Mouse (Mus musculus): ENCODE data around the gene Pla2g5. TPM values are rescaled to one million over a fixed set of nuclear protein-coding genes. Genes with fewer than 3 reads are reported as not detected.
"Not testable (repeated sequence)": the region's sequence is repeated elsewhere in the genome, so short reads cannot be mapped to it uniquely, and the experiment has no call there.

Pla2g5 gene
- polyA plus RNA-seq (2015; fragmentation: Nextera tagmentation; extraction: Ambion mirVana): 0.79 and 1.1 TPM in 2 replicates

DNA sequence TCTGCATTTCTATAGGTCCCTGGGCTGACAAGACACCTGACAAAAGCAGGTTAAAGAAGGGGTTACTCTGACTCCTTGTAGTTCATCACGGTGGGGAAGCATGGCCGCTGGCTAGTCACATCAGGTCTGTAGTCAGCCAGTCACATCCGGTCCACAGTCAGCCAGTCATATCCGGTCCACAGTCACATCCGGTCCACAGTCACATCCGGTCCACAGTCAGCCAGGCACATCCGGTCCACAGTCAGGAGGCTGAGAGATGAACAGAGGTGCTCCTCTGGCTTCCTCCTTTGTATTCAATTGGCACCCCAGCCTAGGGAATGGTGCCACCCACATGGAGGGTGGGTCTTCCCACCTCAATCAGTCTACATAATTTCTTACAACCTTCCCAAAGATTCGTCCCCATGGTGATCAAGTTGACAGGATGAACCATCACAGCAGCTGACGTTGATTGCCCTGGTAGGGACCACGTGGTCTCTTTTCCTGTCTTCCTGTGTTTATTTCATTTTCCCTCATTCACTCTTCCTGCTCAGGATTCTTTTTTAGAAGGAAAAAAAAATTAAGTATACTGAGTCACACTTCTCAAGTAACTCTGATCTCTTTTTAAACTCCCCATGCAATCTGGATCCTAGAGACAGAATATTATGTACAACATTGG lies at the start of gene Pla2g5:
Gene Pla2g5, minus strand, starts transcription at position 139 of the 655 bp plus-strand sequence.
- no peak for ATAC-seq
- H3K4me2 ChIP-seq (ENCODE audit: low read length): no peak within 1 kb of the TSS
- no peaks in the 10 kb centered on the region for H3K9me3 ChIP-seq (replicated peaks; ENCODE audit: control insufficient read depth, low read length, poor library complexity, severe bottlenecking)
- no peaks in the 10 kb centered on the region for H3K27me3 ChIP-seq (ENCODE audit: control insufficient read depth, insufficient read depth, low read depth, low read length)
- no peaks in the 10 kb centered on the region for H3K36me3 ChIP-seq (ENCODE audit: control insufficient read depth, insufficient read depth, low read length)
- H3K4me3 ChIP-seq (ENCODE audit: low read depth, low read length): no peak within 1 kb of the TSS
- H3K27ac ChIP-seq (ENCODE audit: low read length): no peak within 1 kb of the TSS
- WGBS: 73% methylated on average over 10 of the region's 10 CpGs
- H3K9ac ChIP-seq (ENCODE audit: low read depth, low read length): no peak within 1 kb of the TSS
- peaks cover 3% of the 10 kb centered on the region; the same call in 1 of the 2 replicates for H3K4me1 ChIP-seq (ENCODE audit: control insufficient read depth, insufficient read depth, low read length)

DNA sequence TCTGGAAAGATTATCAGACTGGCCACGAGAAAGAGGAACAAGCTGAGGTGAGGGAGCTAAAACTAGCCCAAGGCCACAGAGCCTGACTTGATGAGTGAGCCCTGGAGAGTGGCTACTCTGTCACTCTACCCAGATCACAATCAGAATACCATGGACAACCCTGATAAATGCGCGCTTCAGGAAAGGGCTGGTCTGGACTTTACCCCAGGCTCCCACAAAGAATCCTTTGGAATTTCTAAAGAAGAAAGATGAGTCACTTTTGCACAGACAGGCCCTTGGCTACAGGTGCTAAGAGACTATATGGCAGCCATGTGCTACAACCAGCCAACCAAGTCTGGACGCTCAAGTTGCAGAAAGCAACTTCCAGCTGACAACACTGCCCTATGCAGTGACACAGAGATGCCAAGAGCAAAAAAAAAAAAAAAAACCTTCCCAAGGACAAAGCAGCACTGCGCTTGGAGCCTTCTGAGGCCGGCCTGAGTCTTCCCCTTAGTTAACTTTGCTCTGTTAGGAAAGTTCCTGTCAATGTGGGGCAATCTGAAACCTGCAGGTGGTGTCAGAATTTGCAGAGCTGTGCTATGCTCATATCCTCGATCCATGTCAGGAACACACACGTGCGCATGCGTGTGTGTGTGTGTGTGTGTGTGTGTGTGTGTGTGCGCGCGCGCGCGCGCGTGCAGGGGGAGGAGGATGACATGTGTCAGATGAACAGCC lies 42.5 kb upstream of the Pla2g5 start:
- Histone ChIP-seq H3K4me2 (ENCODE audit: low read length) (no peak overlapping the region), H3K9me3 (replicated peaks; ENCODE audit: control insufficient read depth, low read length, poor library complexity, severe bottlenecking) (no peaks in the 10 kb centered on the region), H3K9ac (ENCODE audit: low read depth, low read length) (no peak overlapping the region), H3K27me3 (ENCODE audit: control insufficient read depth, insufficient read depth, low read depth, low read length) (no peaks in the 10 kb centered on the region), H3K4me3 (ENCODE audit: low read depth, low read length) (no peak overlapping the region), H3K4me1 (ENCODE audit: control insufficient read depth, insufficient read depth, low read length) (no peaks in the 10 kb centered on the region), H3K27ac (ENCODE audit: low read length) (no peak overlapping the region), H3K36me3 (ENCODE audit: control insufficient read depth, insufficient read depth, low read length) (peaks cover 50% of the 10 kb centered on the region)
- no peak for ATAC-seq
- 95% methylated on average over 18 of the region's 18 CpGs for WGBS

DNA sequence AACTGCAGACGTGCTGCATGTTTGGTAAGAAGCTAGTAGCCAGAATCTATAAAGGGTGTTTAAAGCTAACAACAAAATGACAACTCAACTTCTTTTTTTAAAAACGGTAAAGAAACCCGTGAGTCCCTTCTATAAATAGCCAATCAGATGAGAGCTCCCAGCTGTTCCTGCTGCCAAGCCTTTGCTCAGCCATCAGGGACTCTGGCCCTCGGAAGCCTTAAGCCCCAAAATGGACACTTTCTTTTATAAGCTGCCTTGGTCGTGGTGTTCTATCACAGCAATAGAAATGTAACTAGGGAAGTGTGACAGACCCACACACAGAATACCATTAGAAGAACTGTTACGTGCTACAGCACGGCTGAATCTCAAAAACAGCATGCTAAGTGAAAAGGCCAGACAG lies 36.1 kb upstream of the Pla2g5 start:
- ATAC-seq: no peak
- no peaks in the 10 kb centered on the region for H3K4me1 ChIP-seq (ENCODE audit: control insufficient read depth, insufficient read depth, low read length)
- no peak overlapping the region for H3K4me2 ChIP-seq (ENCODE audit: low read length)
- WGBS: 83% methylated on average over 7 of the region's 7 CpGs
- peaks cover 60% of the 10 kb centered on the region for H3K36me3 ChIP-seq (ENCODE audit: control insufficient read depth, insufficient read depth, low read length)
- H3K4me3 ChIP-seq (ENCODE audit: low read depth, low read length): no peak overlapping the region
- H3K9me3 ChIP-seq (replicated peaks; ENCODE audit: control insufficient read depth, low read length, poor library complexity, severe bottlenecking): no peaks in the 10 kb centered on the region
- no peak overlapping the region for H3K9ac ChIP-seq (ENCODE audit: low read depth, low read length)
- no peaks in the 10 kb centered on the region for H3K27me3 ChIP-seq (ENCODE audit: control insufficient read depth, insufficient read depth, low read depth, low read length)
- H3K27ac ChIP-seq (ENCODE audit: low read length): no peak overlapping the region

DNA sequence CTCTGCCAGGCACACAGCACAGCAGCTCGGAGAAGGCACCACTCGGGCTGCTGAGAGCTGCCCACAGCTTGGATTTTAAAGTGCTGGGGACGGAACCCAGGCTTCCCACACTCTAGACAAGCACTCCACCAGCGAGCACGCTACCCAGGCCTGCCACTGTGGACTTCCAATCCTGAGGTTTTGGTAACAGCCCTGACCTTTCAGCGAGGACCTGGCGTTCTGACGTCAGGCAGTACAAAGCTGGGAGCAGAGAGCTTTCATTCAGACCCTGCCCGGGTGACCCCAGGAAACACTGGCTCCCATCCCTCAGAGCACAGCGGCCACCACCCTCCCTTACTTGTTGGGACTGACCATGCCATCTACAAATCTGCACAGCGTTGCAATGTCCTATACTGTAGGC lies 30.5 kb upstream of the Pla2g5 start:
- not testable (repeated sequence) for H3K4me1 ChIP-seq (ENCODE audit: control insufficient read depth, insufficient read depth, low read length); H3K9me3 ChIP-seq (replicated peaks; ENCODE audit: control insufficient read depth, low read length, poor library complexity, severe bottlenecking); ATAC-seq; H3K27ac ChIP-seq (ENCODE audit: low read length); H3K27me3 ChIP-seq (ENCODE audit: control insufficient read depth, insufficient read depth, low read depth, low read length); H3K4me2 ChIP-seq (ENCODE audit: low read length); H3K9ac ChIP-seq (ENCODE audit: low read depth, low read length); H3K4me3 ChIP-seq (ENCODE audit: low read depth, low read length)
- WGBS: 93% methylated on average over 11 of the region's 11 CpGs
- H3K36me3 ChIP-seq (ENCODE audit: control insufficient read depth, insufficient read depth, low read length): peaks cover 46% of the 10 kb centered on the region

DNA sequence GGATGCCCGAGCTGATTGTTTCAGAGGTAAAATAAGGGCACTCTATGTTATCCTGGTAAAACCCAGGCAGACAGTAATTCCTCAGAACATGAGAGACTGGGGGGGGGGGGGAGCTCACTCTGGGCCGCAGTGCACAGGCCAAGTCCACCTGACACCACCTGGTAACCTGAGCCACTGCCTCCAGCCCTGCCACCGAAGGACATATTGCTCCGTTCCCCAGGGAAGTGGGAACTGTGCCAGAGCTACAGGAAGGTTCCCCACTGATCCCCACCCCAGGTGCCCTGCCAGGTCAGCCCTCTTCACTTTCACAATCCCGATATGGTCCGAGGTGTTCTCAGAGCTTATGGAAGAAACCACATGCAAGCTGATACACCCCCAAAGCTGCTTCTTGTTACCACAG lies 29.4 kb upstream of the Pla2g5 start:
- no peak for ATAC-seq
- H3K27me3 ChIP-seq (ENCODE audit: control insufficient read depth, insufficient read depth, low read depth, low read length): no peaks in the 10 kb centered on the region
- no peak overlapping the region for H3K9ac ChIP-seq (ENCODE audit: low read depth, low read length)
- no peak overlapping the region for H3K27ac ChIP-seq (ENCODE audit: low read length)
- no peaks in the 10 kb centered on the region for H3K9me3 ChIP-seq (replicated peaks; ENCODE audit: control insufficient read depth, low read length, poor library complexity, severe bottlenecking)
- 89% methylated on average over 6 of the region's 6 CpGs for WGBS
- no peak overlapping the region for H3K4me2 ChIP-seq (ENCODE audit: low read length)
- H3K4me1 ChIP-seq (ENCODE audit: control insufficient read depth, insufficient read depth, low read length): no peaks in the 10 kb centered on the region
- H3K36me3 ChIP-seq (ENCODE audit: control insufficient read depth, insufficient read depth, low read length): peaks cover 42% of the 10 kb centered on the region
- no peak overlapping the region for H3K4me3 ChIP-seq (ENCODE audit: low read depth, low read length)

DNA sequence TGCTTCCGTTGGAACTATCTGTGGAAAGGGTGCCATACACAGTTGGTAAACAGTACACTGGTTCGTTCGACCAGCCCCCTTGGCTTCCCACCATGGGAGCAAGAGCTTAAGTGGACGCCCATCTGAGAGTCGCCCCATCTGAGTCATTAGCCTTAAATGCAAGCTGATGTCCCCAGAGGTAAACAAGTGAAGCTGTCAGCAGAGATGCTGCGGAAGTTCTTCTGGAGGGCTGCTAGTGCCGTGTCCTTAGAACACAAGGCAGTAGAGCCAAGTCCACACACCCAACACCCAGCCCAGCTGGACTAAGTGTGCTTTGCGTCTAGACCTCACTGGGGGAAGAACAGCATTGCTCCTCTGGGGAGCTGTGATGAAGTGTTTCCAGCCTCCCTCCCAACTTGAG lies 26.4 kb upstream of the Pla2g5 start:
- no peak for ATAC-seq
- H3K4me2 ChIP-seq (ENCODE audit: low read length): no peak overlapping the region
- WGBS: 64% methylated on average over 8 of the region's 8 CpGs
- H3K27ac ChIP-seq (ENCODE audit: low read length): no peak overlapping the region
- no peaks in the 10 kb centered on the region for H3K4me1 ChIP-seq (ENCODE audit: control insufficient read depth, insufficient read depth, low read length)
- no peaks in the 10 kb centered on the region for H3K9me3 ChIP-seq (replicated peaks; ENCODE audit: control insufficient read depth, low read length, poor library complexity, severe bottlenecking)
- H3K36me3 ChIP-seq (ENCODE audit: control insufficient read depth, insufficient read depth, low read length): peaks cover 17% of the 10 kb centered on the region; the same call in 1 of the 2 replicates
- H3K9ac ChIP-seq (ENCODE audit: low read depth, low read length): no peak overlapping the region
- no peaks in the 10 kb centered on the region for H3K27me3 ChIP-seq (ENCODE audit: control insufficient read depth, insufficient read depth, low read depth, low read length)
- no peak overlapping the region for H3K4me3 ChIP-seq (ENCODE audit: low read depth, low read length)

DNA sequence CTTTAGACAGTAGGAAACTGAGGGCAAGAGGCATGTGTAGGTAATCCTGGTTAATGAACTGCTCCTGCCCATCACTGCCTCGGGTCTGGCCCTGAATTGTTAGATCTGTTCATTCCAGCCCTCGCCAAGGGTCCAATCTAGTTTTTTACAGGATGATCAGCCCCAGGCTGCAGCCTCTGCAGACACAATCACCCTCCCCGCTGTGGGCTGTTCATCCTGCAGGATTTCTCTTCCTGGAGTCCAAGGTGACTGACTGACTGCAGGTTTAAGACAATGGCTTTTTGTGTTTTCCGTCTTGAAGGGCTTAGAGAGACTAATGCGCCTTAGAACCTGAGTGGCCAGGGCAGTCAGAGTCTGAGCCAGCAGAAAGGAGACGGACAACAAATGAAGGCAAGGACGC lies 25.9 kb upstream of the Pla2g5 start:
- Histone ChIP-seq H3K9me3 (replicated peaks; ENCODE audit: control insufficient read depth, low read length, poor library complexity, severe bottlenecking) (no peaks in the 10 kb centered on the region), H3K4me1 (ENCODE audit: control insufficient read depth, insufficient read depth, low read length) (no peaks in the 10 kb centered on the region), H3K4me2 (ENCODE audit: low read length) (no peak overlapping the region), H3K9ac (ENCODE audit: low read depth, low read length) (no peak overlapping the region), H3K4me3 (ENCODE audit: low read depth, low read length) (no peak overlapping the region), H3K36me3 (ENCODE audit: control insufficient read depth, insufficient read depth, low read length) (peaks cover 17% of the 10 kb centered on the region; the same call in 1 of the 2 replicates), H3K27ac (ENCODE audit: low read length) (no peak overlapping the region), H3K27me3 (ENCODE audit: control insufficient read depth, insufficient read depth, low read depth, low read length) (no peaks in the 10 kb centered on the region)
- ATAC-seq: no peak
- WGBS: 30% methylated on average over 7 of the region's 7 CpGs

DNA sequence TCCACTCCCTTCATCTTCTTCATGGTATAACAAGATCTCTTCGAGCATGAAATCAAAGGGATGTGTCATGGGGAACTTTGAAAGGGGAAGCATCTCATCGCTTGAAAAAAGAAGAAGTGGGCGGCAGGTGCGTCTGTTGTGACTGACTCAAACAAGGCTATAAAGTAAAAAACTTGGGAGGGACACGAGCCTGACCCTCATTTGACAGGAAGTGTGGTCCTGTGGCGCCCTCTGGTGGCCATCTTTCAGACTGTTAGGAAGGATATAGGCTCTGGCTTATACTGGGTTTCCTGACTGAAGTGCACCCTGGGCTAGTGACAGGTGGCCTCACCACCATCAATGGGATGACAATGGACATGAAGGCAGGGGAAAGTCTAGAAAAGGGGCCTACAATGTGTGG lies 21.0 kb upstream of the Pla2g5 start:
- Histone ChIP-seq H3K4me3 (ENCODE audit: low read depth, low read length) (no peak overlapping the region), H3K9ac (ENCODE audit: low read depth, low read length) (no peak overlapping the region), H3K27me3 (ENCODE audit: control insufficient read depth, insufficient read depth, low read depth, low read length) (no peaks in the 10 kb centered on the region; the same call in 1 of the 2 replicates), H3K4me1 (ENCODE audit: control insufficient read depth, insufficient read depth, low read length) (peaks cover 4% of the 10 kb centered on the region; the same call in 1 of the 2 replicates), H3K27ac (ENCODE audit: low read length) (no peak overlapping the region), H3K4me2 (ENCODE audit: low read length) (no peak overlapping the region), H3K36me3 (ENCODE audit: control insufficient read depth, insufficient read depth, low read length) (no peaks in the 10 kb centered on the region), H3K9me3 (replicated peaks; ENCODE audit: control insufficient read depth, low read length, poor library complexity, severe bottlenecking) (no peaks in the 10 kb centered on the region)
- ATAC-seq: 0 out of 2 replicates have a peak, but pooled peaks have one; percentile 44
- 6% methylated on average over 6 of the region's 6 CpGs for WGBS

DNA sequence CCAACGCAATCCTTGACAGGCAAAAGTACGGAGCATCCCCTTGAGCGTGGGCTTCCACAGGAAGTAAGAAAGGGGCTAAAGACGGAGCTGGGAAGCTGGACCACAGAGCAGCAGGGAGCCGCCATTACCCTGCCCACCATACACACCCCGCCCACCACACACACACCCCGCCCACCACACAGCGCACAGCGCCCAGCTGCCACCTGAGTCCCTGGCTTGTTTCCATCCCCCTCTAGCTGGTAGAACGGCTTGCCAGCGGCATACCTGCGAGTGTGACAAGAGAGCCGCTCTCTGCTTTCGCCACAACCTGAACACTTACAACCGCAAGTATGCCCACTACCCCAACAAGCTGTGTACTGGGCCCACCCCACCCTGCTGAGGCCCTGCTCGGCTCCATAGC lies 18.9 kb upstream of the Pla2g5 start:
- H3K9me3 ChIP-seq (replicated peaks; ENCODE audit: control insufficient read depth, low read length, poor library complexity, severe bottlenecking): no peaks in the 10 kb centered on the region
- H3K9ac ChIP-seq (ENCODE audit: low read depth, low read length): peak overlapping the region; percentile 27; the same call in 1 of the 2 replicates
- no peak overlapping the region for H3K4me3 ChIP-seq (ENCODE audit: low read depth, low read length)
- H3K36me3 ChIP-seq (ENCODE audit: control insufficient read depth, insufficient read depth, low read length): no peaks in the 10 kb centered on the region
- no peak for ATAC-seq
- WGBS: 13% methylated on average over 16 of the region's 16 CpGs
- H3K4me2 ChIP-seq (ENCODE audit: low read length): peak overlapping the region; percentile 30
- no peaks in the 10 kb centered on the region; the same call in 1 of the 2 replicates for H3K27me3 ChIP-seq (ENCODE audit: control insufficient read depth, insufficient read depth, low read depth, low read length)
- no peak overlapping the region for H3K27ac ChIP-seq (ENCODE audit: low read length)
- H3K4me1 ChIP-seq (ENCODE audit: control insufficient read depth, insufficient read depth, low read length): peaks cover 4% of the 10 kb centered on the region; the same call in 1 of the 2 replicates

Measured in midbrain, embryonic 16.5 days (tissue).